Mouse (Mus musculus) erythroblast, embryonic 14.5 days (primary cell): ENCODE data around the gene Sema4a.

Source experiments
- GATA1 ChIP-seq: IDR thresholded peaks from 2 replicates; pipeline ENCODE4 v1.6.1; 2012; ENCODE audit warnings: low read length, inconsistent platforms, mixed read lengths
- TAL1 ChIP-seq: IDR thresholded peaks from 3 replicates; pipeline ENCODE4 v1.6.1; 2012; ENCODE audit warnings: low read length, inconsistent platforms, mixed read lengths

GRCm38 (mm10) chr3:88425330-88425689 is 35.7 kb downstream of the Sema4a start:
- TF ChIP-seq GATA1 (no peak), TAL1 (no peak)
